Mouse (Mus musculus): ENCODE measurements around the gene Baiap2.
A peak's percentile ranks its signal among the peaks of the same experiment; 100 is the strongest.

Baiap2 gene

GRCm38 (mm10) chr11:119979596-119980385, 37.2 kb downstream of the Baiap2 start:
- no peak for DNase-seq (ENCODE audit: low spot score)

- DNase-seq (ENCODE audit: low spot score): no peak
Observed at GRCm38 (mm10) chr11:119981769-119982168, 39.2 kb downstream of the Baiap2 start.

DNA sequence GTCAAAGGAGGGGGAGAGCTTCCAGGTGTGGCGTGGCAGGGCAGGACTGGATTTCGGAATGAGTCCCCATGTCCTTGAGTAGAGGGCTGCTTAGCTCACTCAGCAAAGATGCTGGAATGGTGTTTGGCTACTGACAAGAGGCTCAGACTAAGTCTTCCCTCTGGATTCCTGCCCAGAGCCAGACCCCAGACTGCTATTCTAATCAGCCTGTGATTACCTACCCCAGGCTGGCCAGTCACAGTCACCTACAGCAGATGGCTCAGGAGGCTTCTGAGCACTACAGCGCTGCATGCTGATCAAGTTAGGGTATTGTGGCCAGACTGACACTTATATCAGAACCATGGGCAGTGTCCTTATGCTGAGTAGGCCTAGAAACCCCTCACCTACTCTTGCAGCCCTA, 39.7 kb downstream of the Baiap2 start:
- DNase-seq (ENCODE audit: low spot score): no peak

GRCm38 (mm10) chr11:119983151-119983550, 40.6 kb downstream of the Baiap2 start:
- no peak for DNase-seq (ENCODE audit: low spot score)

DNA sequence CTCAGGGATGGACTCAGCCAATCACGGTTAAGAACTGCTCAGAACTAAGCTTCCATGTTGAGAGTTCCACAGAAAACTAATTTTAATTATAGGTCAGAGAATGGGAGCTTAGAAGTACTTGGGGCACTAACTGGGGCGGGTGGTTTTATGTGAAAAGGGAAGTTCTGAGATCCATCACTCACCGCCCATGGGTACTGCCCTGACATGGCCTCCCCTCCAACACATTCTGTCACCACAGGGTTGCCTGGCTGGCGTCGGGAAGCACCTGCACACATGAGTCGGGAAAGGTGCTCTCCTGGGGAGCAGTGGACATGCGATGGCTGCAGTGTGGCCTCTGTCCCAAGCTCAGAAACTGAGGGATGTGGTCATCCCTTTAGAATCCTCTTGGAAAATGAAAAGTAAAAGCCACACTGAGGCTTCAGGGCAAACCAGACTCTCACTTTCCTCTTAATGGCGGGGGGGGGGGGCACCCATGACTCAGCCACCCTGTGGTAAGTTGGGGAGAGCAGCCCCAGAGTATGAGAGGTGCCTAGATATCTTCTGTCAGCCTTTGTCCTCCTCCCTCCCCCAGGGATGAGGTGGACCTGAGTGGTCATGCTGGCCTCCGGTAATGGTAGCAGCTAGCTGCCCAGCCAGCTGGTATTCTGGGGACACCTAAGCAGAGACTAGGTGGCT, 44.3 kb downstream of the Baiap2 start:
- no peak for DNase-seq (ENCODE audit: low spot score)

GRCm38 (mm10) chr11:119987876-119988275, 45.3 kb downstream of the Baiap2 start:
- no peak for DNase-seq (ENCODE audit: low spot score)

DNA sequence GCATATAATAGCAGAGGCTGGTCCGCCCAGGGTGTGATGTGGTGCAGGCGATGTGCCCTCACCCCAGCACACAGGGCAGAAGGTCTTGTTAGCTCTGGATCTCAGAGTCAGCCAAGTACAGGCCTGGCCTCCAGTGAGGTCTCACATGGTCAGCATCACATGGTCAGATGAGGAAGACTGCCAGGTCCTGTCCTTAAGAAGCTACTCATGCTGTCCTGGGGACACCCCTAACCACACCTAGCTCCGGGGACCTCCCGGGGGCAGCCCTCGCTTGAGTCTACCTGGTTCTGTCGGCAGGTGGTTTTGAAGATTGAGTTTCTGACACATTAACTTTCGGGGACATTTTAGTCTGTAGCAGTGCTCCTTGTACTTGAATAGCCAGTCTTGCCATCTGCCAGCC, 45.8 kb downstream of the Baiap2 start:
- no peak for DNase-seq (ENCODE audit: low spot score)

DNA sequence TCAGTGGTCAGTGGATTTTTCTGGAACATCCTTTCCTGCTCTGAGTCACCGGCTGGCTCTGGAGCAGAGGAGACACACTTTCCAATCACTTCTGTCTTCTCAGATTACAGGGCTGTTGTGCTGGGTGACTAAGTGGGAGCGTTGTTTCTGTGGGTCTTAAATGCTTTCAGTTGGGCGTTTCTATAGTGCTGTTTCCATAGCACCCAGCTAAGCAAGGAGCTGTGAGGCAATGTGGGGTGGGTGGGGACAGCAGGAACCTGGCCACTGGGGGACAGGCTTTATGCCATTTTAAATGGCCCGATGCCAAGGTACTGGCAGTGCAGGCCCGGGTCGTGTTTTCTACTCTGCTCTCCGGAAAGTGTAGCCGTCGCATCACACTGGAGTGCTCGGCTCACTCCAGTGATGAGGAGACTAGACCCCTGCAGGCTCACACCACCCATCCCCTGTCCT, 46.6 kb downstream of the Baiap2 start:
- no peak for DNase-seq (ENCODE audit: low spot score)

DNA sequence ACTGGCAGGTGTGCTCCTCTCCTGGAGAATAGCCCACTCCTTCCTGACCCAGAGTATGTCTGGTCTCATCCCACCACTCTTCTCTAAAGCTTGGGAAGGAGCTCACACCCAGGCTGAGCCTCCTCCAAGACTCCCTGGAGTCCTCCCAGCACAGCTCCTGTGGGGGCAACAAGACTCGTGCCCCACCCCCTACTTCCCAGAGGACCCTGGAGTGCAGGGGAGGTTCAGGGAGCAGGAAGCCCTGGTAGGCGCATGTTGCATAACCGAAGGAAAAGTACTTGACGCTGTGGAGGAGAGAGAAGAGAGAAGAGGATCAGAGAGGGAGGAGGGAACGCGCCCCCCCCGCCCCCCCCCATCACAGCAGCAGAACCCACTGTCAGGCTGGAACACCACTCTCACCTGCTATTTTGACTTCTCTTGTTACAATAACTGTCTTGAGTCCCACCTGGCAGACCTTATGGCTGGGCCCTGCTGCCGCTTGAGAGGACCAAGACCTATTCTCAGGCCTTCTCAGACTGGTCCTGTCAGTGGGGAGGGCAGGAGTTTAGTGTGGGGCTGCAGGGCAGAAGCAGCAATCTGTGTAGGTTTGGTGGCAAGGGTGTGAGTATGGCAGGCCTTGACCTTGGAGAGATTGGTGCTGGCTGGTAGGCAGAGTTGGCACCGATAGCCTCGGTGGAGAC, 48.2 kb downstream of the Baiap2 start:
- DNase-seq (ENCODE audit: low spot score): no peak

GRCm38 (mm10) chr11:119991338-119991678, 48.7 kb downstream of the Baiap2 start:
- DNase-seq (ENCODE audit: low spot score): peak; percentile 71

- DNase-seq (ENCODE audit: low spot score): no peak
Observed at GRCm38 (mm10) chr11:119997351-119997750, 54.8 kb downstream of the Baiap2 start.

GRCm38 (mm10) chr11:120002041-120002440, 59.5 kb downstream of the Baiap2 start:
- no peak for DNase-seq (ENCODE audit: low spot score)

DNA sequence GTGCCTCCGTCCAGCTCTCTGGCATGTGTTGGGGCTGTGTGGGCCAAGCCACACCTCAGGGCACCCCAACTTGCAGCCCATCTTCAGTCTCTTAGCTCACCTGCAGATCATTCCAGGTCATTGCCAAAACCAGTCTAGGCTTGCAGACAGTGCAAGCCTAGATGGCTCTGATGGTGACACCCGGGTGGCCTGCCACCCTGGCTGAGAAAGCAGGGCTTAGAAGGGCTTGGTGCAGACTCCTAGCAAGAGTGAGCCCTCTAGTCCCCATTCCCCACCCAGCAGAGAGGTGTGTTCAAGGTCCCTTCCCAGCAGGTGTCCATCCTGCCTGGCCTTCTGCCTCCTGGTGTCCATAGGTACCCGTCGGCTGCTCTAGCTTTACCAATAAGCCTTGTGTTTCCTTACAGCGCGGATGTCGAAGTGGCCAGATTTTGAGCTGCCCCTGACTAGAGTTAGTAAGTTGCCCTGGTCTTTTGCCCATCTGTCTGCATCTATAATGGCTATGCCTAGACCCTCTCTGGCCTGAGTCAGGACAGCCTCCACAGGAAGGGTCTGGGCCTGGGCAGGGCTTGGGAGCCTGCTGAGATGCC, 60.2 kb downstream of the Baiap2 start:
- no peak for DNase-seq (ENCODE audit: low spot score)

DNA sequence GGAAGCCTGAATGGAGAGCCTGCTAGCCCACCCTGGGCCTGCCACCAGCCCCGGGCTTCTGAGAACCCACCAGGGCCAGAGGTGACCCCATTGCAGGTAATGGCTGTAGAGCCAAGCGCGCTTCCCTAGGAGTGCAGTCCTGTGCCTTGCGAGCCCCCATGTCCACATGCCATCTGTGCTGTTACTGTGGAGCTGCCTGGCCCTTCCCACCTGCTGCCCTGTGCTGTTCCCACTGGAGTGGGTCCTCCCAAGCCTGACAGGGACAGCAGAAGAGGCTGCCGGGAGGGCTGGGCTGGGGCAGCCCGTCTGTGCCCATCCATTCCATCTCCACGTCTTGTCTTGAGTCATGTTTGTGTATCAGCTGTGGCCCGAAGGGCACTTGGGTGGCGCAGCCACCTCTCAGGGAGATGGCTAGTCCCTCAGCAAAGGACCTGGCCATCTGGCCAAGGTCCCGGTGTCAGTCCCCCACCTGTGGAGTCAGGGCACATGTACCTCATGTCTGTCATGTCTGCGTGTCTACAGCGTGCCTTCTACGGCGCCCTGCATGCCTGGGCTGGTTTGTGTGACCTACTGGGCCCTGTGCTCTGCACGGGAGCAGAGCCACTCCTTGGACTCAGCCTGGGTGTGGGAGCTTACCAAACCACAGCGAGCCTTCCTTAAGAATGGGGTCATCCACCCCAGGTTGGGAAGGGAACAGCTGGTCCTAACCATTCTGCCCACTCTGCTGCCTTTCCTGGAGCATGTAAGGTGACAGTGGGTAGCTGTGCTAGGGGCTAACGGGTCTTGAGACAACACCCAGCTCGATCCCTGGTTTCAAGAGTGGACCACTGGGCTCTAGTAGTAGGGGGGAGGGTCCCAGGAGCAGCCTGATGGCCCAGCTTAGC, 63.1 kb downstream of the Baiap2 start:
- no peak for DNase-seq (ENCODE audit: low spot score)

DNA sequence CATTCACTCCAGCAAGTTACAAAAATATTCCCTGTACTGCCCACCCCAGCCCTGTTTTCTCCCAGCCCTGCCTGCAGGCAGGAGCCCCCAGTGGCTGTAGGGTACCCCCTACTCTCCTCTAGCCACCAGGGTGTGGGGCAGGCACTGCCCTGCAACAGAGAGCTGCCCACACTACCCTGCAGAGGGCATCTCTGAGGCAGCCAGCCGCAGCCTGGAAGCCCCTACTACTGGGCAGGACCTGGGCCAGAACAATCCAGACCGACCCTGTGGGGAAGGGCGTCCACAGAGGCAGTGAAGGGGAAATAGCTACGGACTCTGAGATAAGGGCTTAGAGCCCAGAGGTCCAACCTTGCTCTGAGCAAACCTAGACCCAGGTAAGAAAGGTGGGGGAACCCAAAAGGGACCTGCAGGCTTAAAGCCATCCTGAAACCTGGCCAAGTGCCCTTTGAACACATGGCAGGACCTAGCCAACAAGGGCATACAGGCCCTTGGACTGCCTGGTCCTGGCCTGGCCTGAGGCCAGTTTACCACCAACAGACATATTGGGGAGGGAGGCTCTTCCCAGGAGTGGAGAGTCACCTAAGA, 65.0 kb downstream of the Baiap2 start:
- no peak for DNase-seq (ENCODE audit: low spot score)

GRCm38 (mm10) chr11:120008501-120008900, 65.9 kb downstream of the Baiap2 start:
- no peak for DNase-seq (ENCODE audit: low spot score)

DNA sequence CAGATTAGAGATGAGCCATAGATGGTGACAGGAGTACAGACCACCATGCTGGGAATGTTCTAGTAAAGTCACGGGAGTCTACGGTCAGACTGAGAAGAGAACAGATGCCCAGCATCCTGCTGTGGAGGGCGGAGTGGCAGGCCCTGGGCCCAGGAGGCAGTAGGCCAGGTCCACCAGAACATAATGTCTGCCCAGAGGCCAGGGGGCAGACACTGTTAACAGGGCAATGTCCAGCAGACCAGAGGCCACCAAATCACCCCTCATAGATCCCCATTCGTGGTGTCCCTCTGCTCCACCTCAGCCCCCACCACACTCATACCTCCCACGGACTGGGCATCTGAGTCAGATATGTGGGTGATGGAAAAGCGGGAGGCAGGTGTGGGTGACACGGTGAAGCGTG, 66.4 kb downstream of the Baiap2 start:
- no peak for DNase-seq (ENCODE audit: low spot score)

GRCm38 (mm10) chr11:120009937-120010336, 67.4 kb downstream of the Baiap2 start:
- DNase-seq (ENCODE audit: low spot score): no peak

GRCm38 (mm10) chr11:120011114-120011760, 68.7 kb downstream of the Baiap2 start:
- DNase-seq (ENCODE audit: low spot score): no peak

GRCm38 (mm10) chr11:120011761-120012560, 69.4 kb downstream of the Baiap2 start:
- no peak for DNase-seq (ENCODE audit: low spot score)
